Mouse (Mus musculus): ENCODE data around the gene Fam20b. TPM values are rescaled to one million over a fixed set of nuclear protein-coding genes. Genes with fewer than 3 reads are reported as not detected.

The Fam20b gene
- polyA plus RNA-seq, 1 experiment from 2014 or later: 19.9 TPM

DNA sequence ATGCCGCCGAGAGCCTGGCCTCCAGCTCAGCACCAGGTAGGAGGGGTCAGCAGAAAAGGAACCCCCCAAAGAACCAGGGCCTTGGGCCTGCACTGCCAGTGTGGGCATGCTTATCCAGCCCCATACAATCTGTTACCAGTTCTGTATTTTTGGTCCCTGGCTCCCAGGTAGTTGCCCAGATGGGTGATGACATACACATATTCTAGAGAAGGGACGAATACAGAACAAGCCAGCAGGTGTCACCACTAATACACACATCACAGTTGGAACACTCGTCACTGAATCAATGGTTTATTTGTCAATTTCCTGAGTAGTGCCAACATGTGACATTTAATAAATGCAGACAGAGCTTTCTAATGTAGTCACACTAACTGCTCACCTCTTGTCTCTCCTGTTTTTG lies 78.3 kb downstream of the Fam20b start:
- Histone ChIP-seq H3K4me3 (no peak overlapping the region), H3K9me3 (no peaks in the 10 kb centered on the region), H3K27me3 (ENCODE audit: insufficient read depth, poor library complexity, severe bottlenecking) (no peaks in the 10 kb centered on the region), H3K36me3 (peaks cover 80% of the 10 kb centered on the region), H3K4me1 (replicated peaks) (peaks cover 17% of the 10 kb centered on the region; the same call in 1 of the 2 replicates), H3K27ac (no peak overlapping the region)
- 81% methylated on average over 4 of the region's 4 CpGs for WGBS
- no peak for DNase-seq (ENCODE audit: low spot score)

DNA sequence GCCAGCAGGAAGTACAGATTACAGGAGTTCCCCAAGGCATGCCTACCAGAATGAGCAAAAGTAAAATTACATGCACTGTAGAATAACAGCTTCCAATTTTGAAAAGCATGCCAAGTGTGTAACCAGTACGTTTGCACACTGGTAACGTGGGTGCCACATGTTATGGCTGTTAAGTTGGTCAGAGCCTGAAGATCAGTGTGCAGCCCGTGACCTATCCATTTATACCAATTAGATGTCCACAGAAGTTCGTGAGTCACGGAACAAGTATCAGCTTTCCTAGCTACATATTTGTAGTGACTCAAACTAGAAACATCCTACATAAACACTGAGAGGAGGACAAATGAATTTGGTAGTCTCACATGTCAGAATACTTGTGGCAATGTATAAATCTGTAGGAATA lies 79.4 kb downstream of the Fam20b start:
- H3K27me3 ChIP-seq (ENCODE audit: insufficient read depth, poor library complexity, severe bottlenecking): no peaks in the 10 kb centered on the region
- H3K36me3 ChIP-seq: peaks cover 86% of the 10 kb centered on the region
- no peaks in the 10 kb centered on the region for H3K9me3 ChIP-seq
- H3K4me3 ChIP-seq: no peak overlapping the region
- H3K4me1 ChIP-seq (replicated peaks): peaks cover 15% of the 10 kb centered on the region; the same call in 1 of the 2 replicates
- WGBS: 91% methylated on average over 5 of the region's 5 CpGs
- no peak for DNase-seq (ENCODE audit: low spot score)
- H3K27ac ChIP-seq: no peak overlapping the region

DNA sequence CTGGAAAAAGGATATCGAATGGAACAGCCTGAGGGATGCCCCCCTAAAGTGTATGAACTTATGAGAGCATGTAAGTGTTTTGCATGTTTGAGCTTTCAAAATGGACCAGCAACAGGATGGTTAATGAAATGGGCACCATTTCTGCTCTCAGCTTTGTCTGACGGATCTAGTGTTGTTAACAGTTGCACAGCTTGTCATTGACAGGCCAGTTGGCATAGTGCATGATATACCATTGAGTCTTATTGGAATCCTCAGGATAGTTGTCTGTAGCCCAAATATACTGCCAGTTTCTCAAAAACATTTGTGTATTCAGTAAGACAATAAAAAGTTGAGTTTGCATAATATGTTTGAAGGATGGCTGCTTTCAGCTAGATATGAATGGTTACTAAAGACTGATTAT lies 83.7 kb downstream of the Fam20b start:
- DNase-seq (ENCODE audit: low spot score): no peak
- 85% methylated on average over 2 of the region's 2 CpGs for WGBS
- no peak overlapping the region for H3K27ac ChIP-seq

DNA sequence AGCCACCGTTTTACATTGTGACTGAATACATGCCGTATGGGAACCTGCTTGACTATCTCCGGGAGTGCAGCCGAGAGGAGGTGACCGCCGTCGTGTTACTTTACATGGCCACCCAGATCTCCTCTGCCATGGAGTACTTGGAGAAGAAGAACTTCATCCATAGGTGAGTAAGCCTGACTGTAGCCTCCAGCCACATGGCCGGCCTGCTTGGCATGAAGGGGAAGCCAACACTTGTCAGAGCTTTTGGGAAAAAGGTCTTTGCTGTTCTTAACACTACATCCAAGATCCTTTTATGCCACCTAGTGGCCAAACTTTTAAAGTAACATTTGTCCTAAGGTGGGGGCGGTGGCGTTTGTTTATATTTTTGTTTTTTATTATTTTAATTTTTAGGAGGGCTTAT lies 85.8 kb downstream of the Fam20b start:
- no peak for DNase-seq (ENCODE audit: low spot score)
- Histone ChIP-seq H3K27ac (no peak overlapping the region), H3K36me3 (peaks cover 85% of the 10 kb centered on the region), H3K4me1 (replicated peaks) (no peaks in the 10 kb centered on the region), H3K4me3 (no peak overlapping the region), H3K27me3 (ENCODE audit: insufficient read depth, poor library complexity, severe bottlenecking) (no peaks in the 10 kb centered on the region), H3K9me3 (peaks cover 4% of the 10 kb centered on the region; the same call in 1 of the 2 replicates)
- WGBS: 82% methylated on average over 10 of the region's 10 CpGs

More for the DNA sequence above, 83.7 kb downstream of the Fam20b start:
- no peaks in the 10 kb centered on the region for H3K4me1 ChIP-seq (replicated peaks)
- H3K27me3 ChIP-seq (ENCODE audit: insufficient read depth, poor library complexity, severe bottlenecking): no peaks in the 10 kb centered on the region
- H3K36me3 ChIP-seq: peaks cover 86% of the 10 kb centered on the region
- no peak overlapping the region for H3K4me3 ChIP-seq
- peaks cover 4% of the 10 kb centered on the region; the same call in 1 of the 2 replicates for H3K9me3 ChIP-seq

DNA sequence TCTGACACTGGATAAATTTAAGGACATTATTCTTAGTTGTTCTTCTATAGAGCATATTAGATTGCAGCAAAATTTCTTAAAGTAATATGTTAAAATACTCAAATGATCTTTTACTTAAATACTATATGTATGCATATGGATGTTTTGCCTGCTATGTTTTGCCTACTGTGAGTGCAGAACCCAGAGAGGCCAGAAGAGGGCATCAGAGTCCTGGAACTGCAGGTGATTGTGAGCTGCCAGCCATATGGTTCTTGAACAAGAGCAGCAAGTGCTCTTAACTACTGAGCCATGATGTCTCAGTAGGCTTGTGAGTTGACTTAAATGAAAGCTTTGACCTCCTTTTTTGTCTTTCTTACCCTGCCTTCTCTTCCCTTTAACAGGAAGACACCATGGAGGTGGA lies 87.9 kb downstream of the Fam20b start:
- Histone ChIP-seq H3K36me3 (peaks cover 74% of the 10 kb centered on the region), H3K9me3 (peaks cover 4% of the 10 kb centered on the region; the same call in 1 of the 2 replicates), H3K27ac (no peak overlapping the region), H3K4me3 (no peak overlapping the region), H3K4me1 (replicated peaks) (no peaks in the 10 kb centered on the region), H3K27me3 (ENCODE audit: insufficient read depth, poor library complexity, severe bottlenecking) (no peaks in the 10 kb centered on the region)
- no peak for DNase-seq (ENCODE audit: low spot score)

DNA sequence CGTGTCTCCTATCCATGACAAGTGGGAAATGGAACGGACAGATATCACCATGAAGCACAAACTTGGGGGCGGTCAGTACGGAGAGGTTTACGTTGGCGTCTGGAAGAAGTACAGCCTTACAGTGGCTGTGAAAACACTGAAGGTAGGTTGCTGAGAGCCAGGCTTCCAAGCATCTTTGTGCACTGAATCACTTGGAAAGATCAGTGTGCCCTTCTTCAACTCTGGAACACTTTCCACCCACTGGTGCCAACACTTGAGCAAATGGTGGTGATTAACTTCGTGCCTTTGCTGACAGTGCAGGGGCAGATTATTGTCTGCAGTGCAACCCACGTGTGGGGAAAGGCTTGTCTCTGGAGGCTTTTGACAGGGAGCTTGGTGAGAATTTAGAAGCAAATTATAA lies 88.9 kb downstream of the Fam20b start:
- peaks cover 74% of the 10 kb centered on the region for H3K36me3 ChIP-seq

More for the DNA sequence above, 88.9 kb downstream of the Fam20b start:
- H3K9me3 ChIP-seq: peaks cover 4% of the 10 kb centered on the region; the same call in 1 of the 2 replicates
- H3K27ac ChIP-seq: no peak overlapping the region
- no peak overlapping the region for H3K4me3 ChIP-seq
- H3K4me1 ChIP-seq (replicated peaks): no peaks in the 10 kb centered on the region
- no peak for DNase-seq (ENCODE audit: low spot score)
- 94% methylated on average over 8 of the region's 8 CpGs for WGBS
- no peaks in the 10 kb centered on the region for H3K27me3 ChIP-seq (ENCODE audit: insufficient read depth, poor library complexity, severe bottlenecking)

Other genes with a start within 250 kb of the Fam20b start
- 22.2 and 29.7 TPM in 2 replicates for gene Soat1, start 244.8 kb downstream of the Fam20b start, polyA plus RNA-seq (2016; fragmentation: Nextera tagmentation; extraction: Ambion mirVana)
- gene Gm10031, start 195.1 kb downstream of the Fam20b start, polyA plus RNA-seq (2016; fragmentation: Nextera tagmentation; extraction: Ambion mirVana): 0.35 and 0.54 TPM in 2 replicates
- gene Abl2, start 160.3 kb downstream of the Fam20b start, polyA plus RNA-seq (2016; fragmentation: Nextera tagmentation; extraction: Ambion mirVana): 5.1 and 5.3 TPM in 2 replicates
- gene Tor3a, start 44.7 kb downstream of the Fam20b start, polyA plus RNA-seq (2016; fragmentation: Nextera tagmentation; extraction: Ambion mirVana): 7.2 and 7.5 TPM in 2 replicates
- gene Angptl1, start 119.5 kb upstream of the Fam20b start, polyA plus RNA-seq (2016; fragmentation: Nextera tagmentation; extraction: Ambion mirVana): 2.2 and 2.4 TPM in 2 replicates
- gene Ralgps2, start 220.5 kb upstream of the Fam20b start, polyA plus RNA-seq (2016; fragmentation: Nextera tagmentation; extraction: Ambion mirVana): 80.4 and 85.0 TPM in 2 replicates

All from hindbrain, embryonic 10.5 days (tissue).